Comparison of ENCODE assay signal across 1 mouse cellular context in the genomic region with DNA sequence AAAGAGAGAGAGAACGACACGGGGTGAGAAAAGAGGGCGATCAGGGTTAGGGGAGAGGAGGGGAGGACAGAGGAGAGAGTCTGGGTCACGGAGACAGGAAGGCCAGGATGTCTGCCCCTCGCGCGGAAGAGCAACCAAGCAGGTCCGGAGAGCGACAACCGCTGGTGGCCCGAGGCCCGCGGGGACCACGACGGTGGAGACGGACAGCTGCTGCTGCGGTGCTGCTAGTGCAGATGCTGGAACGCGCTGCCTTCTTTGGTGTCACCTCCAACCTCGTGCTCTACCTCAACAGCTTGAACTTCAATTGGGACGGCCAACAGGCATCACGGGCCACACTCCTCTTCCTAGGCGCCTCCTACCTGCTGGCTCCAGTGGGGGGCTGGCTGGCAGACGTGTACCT.
TF ChIP-seq lines count a peak whose summit lies in the region.

No protein-coding gene starts in this region.

TF ChIP-seq in CH12.LX, 34 proteins besides CTCF, POLR2A, EP300 and RAD21 (continued from another document):
- no peak; the same call in 1 of the 2 replicates for TF ChIP-seq MXI1 (IDR thresholded peaks at IDR 0.05; ENCODE audit: low read depth, low read length)
- no peak for TF ChIP-seq IRF4 (IDR thresholded peaks at IDR 0.05; ENCODE audit: low read depth, low read length)
TF ChIP-seq in CH12.LX: peak in this region for 5.
